Mouse (Mus musculus): ENCODE measurements around the gene Man2a1. TPM values are rescaled to one million over a fixed set of nuclear protein-coding genes. Genes with fewer than 3 reads are reported as not detected.
"Not testable (repeated sequence)": the region's sequence is repeated elsewhere in the genome, so short reads cannot be mapped to it uniquely, and the experiment has no call there.

Man2a1 gene
- total and polyA plus RNA-seq, 2 experiments from 2014 or later = 3.2 to 19.0 TPM

GRCm38 (mm10) chr17:64749146-64749545 is 148.6 kb downstream of the Man2a1 start:
- no peak overlapping the region for H3K4me3 ChIP-seq (ENCODE audit: low read depth, low read length)
- no peak for TF ChIP-seq CTCF (IDR thresholded peaks at IDR 0.05)
- no peaks in the 10 kb centered on the region for H3K4me1 ChIP-seq (ENCODE audit: insufficient read depth, low read length)
- H3K9me3 ChIP-seq (ENCODE audit: low read length) = no peaks in the 10 kb centered on the region
- no peak overlapping the region for H3K9ac ChIP-seq (replicated peaks; ENCODE audit: low read length, poor library complexity, severe bottlenecking)
- ATAC-seq (ENCODE audit: low FRiP score) = no peak
- no peaks in the 10 kb centered on the region for H3K27me3 ChIP-seq (ENCODE audit: insufficient read depth, low read length)
- no peak overlapping the region for H3K4me2 ChIP-seq (ENCODE audit: low read depth, low read length, poor library complexity, severe bottlenecking)
- H3K27ac ChIP-seq (ENCODE audit: low read depth, low read length) = no peak overlapping the region
- no peak for DNase-seq (ENCODE audit: low spot score)
- H3K36me3 ChIP-seq (ENCODE audit: insufficient read depth, low read length) = no peaks in the 10 kb centered on the region
- WGBS = 72% methylated on average over 1 of the region's 1 CpGs

GRCm38 (mm10) chr17:64751249-64751648 is 150.7 kb downstream of the Man2a1 start:
- no peak for TF ChIP-seq CTCF (IDR thresholded peaks at IDR 0.05)
- H3K4me2 ChIP-seq (ENCODE audit: low read depth, low read length, poor library complexity, severe bottlenecking) = no peak overlapping the region
- H3K9ac ChIP-seq (replicated peaks; ENCODE audit: low read length, poor library complexity, severe bottlenecking) = no peak overlapping the region
- H3K4me3 ChIP-seq (ENCODE audit: low read depth, low read length) = no peak overlapping the region
- no peaks in the 10 kb centered on the region for H3K9me3 ChIP-seq (ENCODE audit: low read length)
- no peak overlapping the region for H3K27ac ChIP-seq (ENCODE audit: low read depth, low read length)
- H3K27me3 ChIP-seq (ENCODE audit: insufficient read depth, low read length) = no peaks in the 10 kb centered on the region
- WGBS = 95% methylated on average over 5 of the region's 5 CpGs
- no peaks in the 10 kb centered on the region for H3K36me3 ChIP-seq (ENCODE audit: insufficient read depth, low read length)
- H3K4me1 ChIP-seq (ENCODE audit: insufficient read depth, low read length) = no peaks in the 10 kb centered on the region
- no peak for ATAC-seq (ENCODE audit: low FRiP score)
- no peak for DNase-seq (ENCODE audit: low spot score)

- H3K4me3 ChIP-seq (ENCODE audit: low read depth, low read length) = no peak overlapping the region
- 93% methylated on average over 13 of the region's 13 CpGs for WGBS
- no peak for TF ChIP-seq CTCF (IDR thresholded peaks at IDR 0.05)
- no peak for DNase-seq (ENCODE audit: low spot score)
- no peak overlapping the region for H3K27ac ChIP-seq (ENCODE audit: low read depth, low read length)
- no peaks in the 10 kb centered on the region for H3K9me3 ChIP-seq (ENCODE audit: low read length)
- H3K9ac ChIP-seq (replicated peaks; ENCODE audit: low read length, poor library complexity, severe bottlenecking) = no peak overlapping the region
- H3K4me2 ChIP-seq (ENCODE audit: low read depth, low read length, poor library complexity, severe bottlenecking) = no peak overlapping the region
- no peak for ATAC-seq (ENCODE audit: low FRiP score)
- no peaks in the 10 kb centered on the region for H3K36me3 ChIP-seq (ENCODE audit: insufficient read depth, low read length)
- H3K27me3 ChIP-seq (ENCODE audit: insufficient read depth, low read length) = no peaks in the 10 kb centered on the region
- no peaks in the 10 kb centered on the region for H3K4me1 ChIP-seq (ENCODE audit: insufficient read depth, low read length)
Measured at GRCm38 (mm10) chr17:64752126-64753019, 151.8 kb downstream of the Man2a1 start.

- no peak for DNase-seq (ENCODE audit: low spot score)
- Histone ChIP-seq H3K36me3 (ENCODE audit: insufficient read depth, low read length) (no peaks in the 10 kb centered on the region), H3K9ac (replicated peaks; ENCODE audit: low read length, poor library complexity, severe bottlenecking) (no peak overlapping the region), H3K4me1 (ENCODE audit: insufficient read depth, low read length) (no peaks in the 10 kb centered on the region), H3K9me3 (ENCODE audit: low read length) (no peaks in the 10 kb centered on the region), H3K27ac (ENCODE audit: low read depth, low read length) (no peak overlapping the region), H3K4me3 (ENCODE audit: low read depth, low read length) (no peak overlapping the region), H3K27me3 (ENCODE audit: insufficient read depth, low read length) (no peaks in the 10 kb centered on the region), H3K4me2 (ENCODE audit: low read depth, low read length, poor library complexity, severe bottlenecking) (no peak overlapping the region)
- no peak for ATAC-seq (ENCODE audit: low FRiP score)
- TF ChIP-seq CTCF (IDR thresholded peaks at IDR 0.05) = no peak
- WGBS = 82% methylated on average over 6 of the region's 6 CpGs
Measured at GRCm38 (mm10) chr17:64753507-64753906, 153.0 kb downstream of the Man2a1 start.

- 75% methylated on average over 9 of the region's 9 CpGs for WGBS
- H3K4me2 ChIP-seq (ENCODE audit: low read depth, low read length, poor library complexity, severe bottlenecking) = no peak overlapping the region
- H3K27me3 ChIP-seq (ENCODE audit: insufficient read depth, low read length) = no peaks in the 10 kb centered on the region
- no peak overlapping the region for H3K27ac ChIP-seq (ENCODE audit: low read depth, low read length)
- H3K9ac ChIP-seq (replicated peaks; ENCODE audit: low read length, poor library complexity, severe bottlenecking) = no peak overlapping the region
- ATAC-seq (ENCODE audit: low FRiP score) (no peak; the same call in 1 of the 2 replicates), DNase-seq (ENCODE audit: low spot score) (peak; percentile 39)
- H3K36me3 ChIP-seq (ENCODE audit: insufficient read depth, low read length) = no peaks in the 10 kb centered on the region
- TF ChIP-seq CTCF (IDR thresholded peaks at IDR 0.05) = no peak
- H3K4me3 ChIP-seq (ENCODE audit: low read depth, low read length) = no peak overlapping the region
- no peaks in the 10 kb centered on the region for H3K9me3 ChIP-seq (ENCODE audit: low read length)
- H3K4me1 ChIP-seq (ENCODE audit: insufficient read depth, low read length) = no peaks in the 10 kb centered on the region
Measured at GRCm38 (mm10) chr17:64754142-64754863, 153.8 kb downstream of the Man2a1 start.

GRCm38 (mm10) chr17:64755191-64755590 is 154.7 kb downstream of the Man2a1 start:
- ATAC-seq (ENCODE audit: low FRiP score) (no peak), DNase-seq (ENCODE audit: low spot score) (no peak)
- Histone ChIP-seq H3K27ac (ENCODE audit: low read depth, low read length) (no peak overlapping the region), H3K4me1 (ENCODE audit: insufficient read depth, low read length) (no peaks in the 10 kb centered on the region), H3K4me3 (ENCODE audit: low read depth, low read length) (no peak overlapping the region), H3K9me3 (ENCODE audit: low read length) (no peaks in the 10 kb centered on the region), H3K4me2 (ENCODE audit: low read depth, low read length, poor library complexity, severe bottlenecking) (no peak overlapping the region), H3K9ac (replicated peaks; ENCODE audit: low read length, poor library complexity, severe bottlenecking) (no peak overlapping the region), H3K27me3 (ENCODE audit: insufficient read depth, low read length) (no peaks in the 10 kb centered on the region), H3K36me3 (ENCODE audit: insufficient read depth, low read length) (no peaks in the 10 kb centered on the region)
- whole genome bisulfite sequencing = 80% methylated on average over 5 of the region's 5 CpGs
- no peak for TF ChIP-seq CTCF (IDR thresholded peaks at IDR 0.05)

GRCm38 (mm10) chr17:64762651-64763050 is 162.1 kb downstream of the Man2a1 start:
- WGBS = 88% methylated on average over 4 of the region's 4 CpGs
- not testable (repeated sequence) for H3K36me3 ChIP-seq (ENCODE audit: insufficient read depth, low read length); H3K4me3 ChIP-seq (ENCODE audit: low read depth, low read length); H3K4me1 ChIP-seq (ENCODE audit: insufficient read depth, low read length); DNase-seq (ENCODE audit: low spot score); H3K9ac ChIP-seq (replicated peaks; ENCODE audit: low read length, poor library complexity, severe bottlenecking); ATAC-seq (ENCODE audit: low FRiP score); H3K27me3 ChIP-seq (ENCODE audit: insufficient read depth, low read length); H3K4me2 ChIP-seq (ENCODE audit: low read depth, low read length, poor library complexity, severe bottlenecking); H3K27ac ChIP-seq (ENCODE audit: low read depth, low read length); H3K9me3 ChIP-seq (ENCODE audit: low read length)

Data from midbrain, postnatal 0 days (tissue).